Mouse (Mus musculus) CH12.LX (cell line): Measurements from ENCODE around the gene Med29.

ENCODE experiments used
- CHD2 ChIP-seq: IDR thresholded peaks from 2 replicates; pipeline ENCODE4 v1.6.1; 2011; ENCODE audit warnings: low read length, improper control_type of control experiment
- CTCF ChIP-seq, 2 experiments: IDR thresholded peaks in 1 of 2; conservative IDR thresholded peaks in 1 of 2; 2 replicates each; pipeline ENCODE4 v1.5.1; 2011 to 2012; ENCODE audit warnings: low read depth in 2 of 2, low read length in 2 of 2, improper control_type of control experiment in 1 of 2, inconsistent platforms in 1 of 2, mild to moderate bottlenecking in 1 of 2, moderate library complexity in 1 of 2
- EP300 ChIP-seq: IDR thresholded peaks from 2 replicates; pipeline ENCODE4 v1.6.1; 2011; ENCODE audit warnings: low read length, improper control_type of control experiment
- HCFC1 ChIP-seq: IDR thresholded peaks from 2 replicates; pipeline ENCODE4 v1.6.1; 2012; ENCODE audit warnings: low read depth, mild to moderate bottlenecking, inconsistent platforms, low read length, improper control_type of control experiment
- MEF2A ChIP-seq: IDR thresholded peaks from 2 replicates; pipeline ENCODE4 v1.6.1; 2014; ENCODE audit warnings: low read depth, mild to moderate bottlenecking, inconsistent platforms, low read length, improper control_type of control experiment, borderline replicate concordance
- NELFE ChIP-seq: IDR thresholded peaks from 2 replicates; pipeline ENCODE4 v1.6.1; 2011; ENCODE audit warnings: low read depth, low read length, improper control_type of control experiment
- POLR2A ChIP-seq: IDR thresholded peaks from 2 replicates; pipeline ENCODE4 v1.6.1; 2011; ENCODE audit warnings: low read depth, mild to moderate bottlenecking, improper control_type of control experiment, low read length
- RAD21 ChIP-seq: IDR thresholded peaks from 2 replicates; pipeline ENCODE4 v1.6.1; 2011; ENCODE audit warnings: low read depth, mild to moderate bottlenecking, low read length, improper control_type of control experiment, moderate library complexity
- TCF12 ChIP-seq: IDR thresholded peaks from 2 replicates; pipeline ENCODE4 v1.6.1; 2014; ENCODE audit warnings: low read depth, mild to moderate bottlenecking, inconsistent platforms, low read length, improper control_type of control experiment
- UBTF ChIP-seq: IDR thresholded peaks from 2 replicates; pipeline ENCODE4 v1.6.1; 2012; ENCODE audit warnings: low read depth, mild to moderate bottlenecking, inconsistent platforms, low read length, improper control_type of control experiment, moderate library complexity
- ZKSCAN1 ChIP-seq: IDR thresholded peaks from 2 replicates; pipeline ENCODE4 v1.6.1; 2012; ENCODE audit warnings: low read depth, inconsistent platforms, low read length, improper control_type of control experiment, borderline replicate concordance

DNA sequence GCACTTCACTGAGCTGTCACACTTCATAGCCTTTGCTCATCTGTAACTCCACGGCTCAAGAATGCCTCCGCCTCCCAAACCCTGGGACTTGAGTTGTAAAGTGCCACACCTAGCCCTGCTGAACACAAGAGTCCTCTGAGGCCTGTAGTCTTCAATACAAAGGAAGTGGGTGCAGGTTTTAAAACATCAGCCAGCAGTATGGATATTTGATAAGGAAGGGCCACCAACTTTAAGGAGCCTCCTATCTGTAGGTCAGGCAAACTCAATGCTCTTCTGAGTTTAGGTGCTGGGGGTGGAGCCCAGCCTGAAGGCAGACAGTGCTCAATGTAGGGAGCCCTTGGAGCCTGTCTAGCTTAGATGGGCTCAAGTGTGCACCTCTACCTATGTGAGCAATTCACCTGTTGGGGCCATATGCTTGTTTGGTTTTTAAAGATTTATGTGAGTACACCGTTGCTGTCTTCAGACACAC, 38.4 kb downstream of the Med29 start:
- peak; percentile 34; the same call in 1 of the 2 replicates for TF ChIP-seq CHD2
- no peak for TF ChIP-seq CTCF (conservative IDR thresholded peaks at IDR 0.05 in 1 of 2, IDR thresholded peaks at IDR 0.05 in 1 of 2; ENCODE audit: low read depth in 2 of 2, low read length in 2 of 2)
- no peak for TF ChIP-seq ZKSCAN1
- TF ChIP-seq RAD21, result no peak
- TF ChIP-seq MEF2A, result no peak
- TF ChIP-seq HCFC1, result no peak
- TF ChIP-seq POLR2A, result peak; percentile 52
- TF ChIP-seq EP300, result no peak
- TF ChIP-seq UBTF, result no peak
- TF ChIP-seq NELFE, result no peak
- no peak for TF ChIP-seq TCF12
